Mouse (Mus musculus): Measurements from ENCODE around the gene Cpd. TPM values are rescaled to one million over a fixed set of nuclear protein-coding genes. Genes with fewer than 3 reads are reported as not detected.

Cpd gene
- polyA plus RNA-seq, 1 experiment from 2014 or later, result 10.3 TPM

- Histone ChIP-seq H3K4me3 (no peak overlapping the region), H3K27me3 (no peaks in the 10 kb centered on the region), H3K27ac (no peak overlapping the region), H3K9ac (no peak overlapping the region), H3K4me1 (no peaks in the 10 kb centered on the region), H3K4me2 (replicated peaks) (no peak overlapping the region), H3K9me3 (no peaks in the 10 kb centered on the region), H3K36me3 (no peaks in the 10 kb centered on the region)
- WGBS, result 71% methylated on average over 11 of the region's 11 CpGs
- no peak for ATAC-seq (ENCODE audit: low FRiP score, low read depth)
Measured at GRCm38 (mm10) chr11:76872556-76873234, 25.9 kb upstream of the Cpd start.

- H3K9ac ChIP-seq, result no peak overlapping the region
- H3K27ac ChIP-seq, result no peak overlapping the region
- no peaks in the 10 kb centered on the region for H3K36me3 ChIP-seq
- no peak overlapping the region for H3K4me2 ChIP-seq (replicated peaks)
- no peak overlapping the region for H3K4me3 ChIP-seq
- no peaks in the 10 kb centered on the region for H3K4me1 ChIP-seq
- 95% methylated on average over 3 of the region's 3 CpGs for WGBS
- no peaks in the 10 kb centered on the region for H3K27me3 ChIP-seq
- no peaks in the 10 kb centered on the region for H3K9me3 ChIP-seq
- no peak for ATAC-seq (ENCODE audit: low FRiP score, low read depth)
Measured at GRCm38 (mm10) chr11:76861185-76861584, 14.4 kb upstream of the Cpd start.

GRCm38 (mm10) chr11:76859261-76859660 is 12.4 kb upstream of the Cpd start:
- no peaks in the 10 kb centered on the region for H3K36me3 ChIP-seq
- H3K9me3 ChIP-seq, result no peaks in the 10 kb centered on the region
- no peak overlapping the region for H3K9ac ChIP-seq
- ATAC-seq (ENCODE audit: low FRiP score, low read depth), result no peak
- 67% methylated on average over 5 of the region's 5 CpGs for WGBS
- H3K4me1 ChIP-seq, result no peaks in the 10 kb centered on the region
- no peak overlapping the region for H3K27ac ChIP-seq
- no peak overlapping the region for H3K4me2 ChIP-seq (replicated peaks)
- H3K27me3 ChIP-seq, result no peaks in the 10 kb centered on the region
- H3K4me3 ChIP-seq, result no peak overlapping the region

GRCm38 (mm10) chr11:76858781-76859180 is 12.0 kb upstream of the Cpd start:
- H3K27ac ChIP-seq, result no peak overlapping the region
- no peak overlapping the region for H3K9ac ChIP-seq

DNA sequence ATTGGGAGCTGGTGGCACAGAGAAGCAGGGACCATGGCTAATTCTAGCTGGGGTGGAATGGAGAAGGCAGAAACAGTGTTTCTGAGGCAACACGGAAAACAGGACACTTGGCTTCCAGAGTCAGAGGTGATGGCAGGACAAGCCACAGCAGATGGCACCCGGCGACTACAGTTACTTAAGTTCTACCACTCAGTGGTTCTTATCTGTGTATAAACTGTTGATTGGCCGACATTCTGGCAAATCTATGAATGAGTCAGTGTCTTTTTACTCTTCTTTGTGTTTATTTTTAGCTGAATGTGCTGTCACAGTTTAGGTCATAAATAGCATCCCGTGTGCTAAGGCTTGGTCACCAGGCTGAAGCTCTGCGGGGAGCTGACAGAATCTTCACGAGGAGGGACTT is 10.3 kb upstream of the Cpd start:
- 87% methylated on average over 7 of the region's 7 CpGs for WGBS
- H3K4me2 ChIP-seq (replicated peaks), result no peak overlapping the region
- H3K4me1 ChIP-seq, result no peaks in the 10 kb centered on the region
- H3K27ac ChIP-seq, result no peak overlapping the region
- H3K36me3 ChIP-seq, result no peaks in the 10 kb centered on the region
- H3K27me3 ChIP-seq, result no peaks in the 10 kb centered on the region
- no peak overlapping the region for H3K4me3 ChIP-seq
- H3K9ac ChIP-seq, result no peak overlapping the region
- no peak for ATAC-seq (ENCODE audit: low FRiP score, low read depth)
- H3K9me3 ChIP-seq, result no peaks in the 10 kb centered on the region

More at GRCm38 (mm10) chr11:76858781-76859180, 12.0 kb upstream of the Cpd start:
- H3K36me3 ChIP-seq, result no peaks in the 10 kb centered on the region
- no peak overlapping the region for H3K4me2 ChIP-seq (replicated peaks)
- H3K9me3 ChIP-seq, result no peaks in the 10 kb centered on the region
- WGBS, result 69% methylated on average over 5 of the region's 5 CpGs
- no peak for ATAC-seq (ENCODE audit: low FRiP score, low read depth)
- no peak overlapping the region for H3K4me3 ChIP-seq
- no peaks in the 10 kb centered on the region for H3K4me1 ChIP-seq
- H3K27me3 ChIP-seq, result no peaks in the 10 kb centered on the region

DNA sequence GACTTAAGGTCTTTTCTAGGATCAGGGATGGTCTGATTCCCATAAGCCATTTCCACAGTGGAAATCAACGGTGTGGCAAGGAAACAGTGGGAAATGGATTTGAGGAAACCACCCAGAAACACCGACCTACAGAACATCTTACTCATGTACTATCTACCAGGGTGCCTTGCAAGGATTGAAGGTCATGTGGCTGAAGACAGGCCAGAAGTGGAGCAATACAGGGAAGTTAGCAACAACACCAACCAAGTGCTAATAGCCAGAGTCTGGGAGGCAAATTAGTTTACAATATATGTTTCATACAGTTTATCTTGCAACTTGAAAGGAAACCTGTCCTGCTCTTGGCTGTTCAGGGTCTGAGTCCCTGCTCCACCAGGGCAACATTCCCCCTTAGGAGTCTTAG is 9.8 kb upstream of the Cpd start:
- H3K4me2 ChIP-seq (replicated peaks), result no peak overlapping the region
- no peak overlapping the region for H3K9ac ChIP-seq
- no peaks in the 10 kb centered on the region for H3K36me3 ChIP-seq
- H3K4me1 ChIP-seq, result no peaks in the 10 kb centered on the region
- no peaks in the 10 kb centered on the region for H3K9me3 ChIP-seq
- no peaks in the 10 kb centered on the region for H3K27me3 ChIP-seq
- WGBS, result 89% methylated on average over 2 of the region's 2 CpGs
- no peak overlapping the region for H3K27ac ChIP-seq
- no peak for ATAC-seq (ENCODE audit: low FRiP score, low read depth)
- no peak overlapping the region for H3K4me3 ChIP-seq

DNA sequence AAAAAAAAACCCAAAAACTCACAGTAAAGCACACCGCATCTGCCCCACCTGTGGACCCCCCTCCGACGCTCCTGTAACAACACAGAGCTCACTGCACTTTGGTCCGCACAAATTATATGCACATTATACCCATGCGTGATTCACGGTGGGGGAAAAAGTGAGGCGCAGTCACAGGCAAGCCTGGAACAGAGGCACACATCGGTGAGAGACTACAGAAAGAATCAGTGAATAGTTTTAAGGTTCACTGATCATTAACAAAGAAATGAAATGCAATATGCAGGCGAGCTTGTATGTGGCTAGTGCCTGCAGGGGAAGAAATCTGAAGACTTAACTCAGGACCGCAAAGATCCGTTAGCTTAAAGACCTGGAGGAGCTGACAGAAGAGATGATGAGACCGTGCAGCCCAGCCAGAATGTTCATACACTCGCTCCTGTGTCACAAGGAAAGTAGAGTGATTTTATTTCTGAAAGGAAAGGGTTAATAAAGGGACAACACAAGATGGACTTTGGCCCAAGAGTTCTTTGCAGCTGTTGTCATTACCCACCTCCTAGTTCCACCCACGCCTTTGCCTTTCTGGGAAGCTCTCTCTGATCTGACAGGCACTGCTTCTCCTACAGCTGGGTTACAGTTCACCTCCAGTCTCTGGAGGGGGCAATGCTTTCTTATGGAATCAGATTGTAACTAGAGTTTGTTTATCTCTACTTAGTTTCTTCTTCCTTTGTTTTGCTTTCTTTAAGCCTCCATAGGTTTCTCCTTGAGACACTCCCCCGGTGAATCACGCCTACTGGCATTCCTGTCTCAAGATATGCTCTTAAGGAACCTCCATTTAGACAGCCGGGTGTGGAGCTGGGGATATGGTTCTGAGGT is 7.9 kb upstream of the Cpd start:
- Histone ChIP-seq H3K4me2 (replicated peaks) (no peak overlapping the region), H3K9ac (no peak overlapping the region), H3K27ac (no peak overlapping the region), H3K4me3 (no peak overlapping the region), H3K27me3 (no peaks in the 10 kb centered on the region), H3K36me3 (no peaks in the 10 kb centered on the region), H3K4me1 (no peaks in the 10 kb centered on the region), H3K9me3 (peaks cover 4% of the 10 kb centered on the region; the same call in 1 of the 2 replicates)
- WGBS, result 78% methylated on average over 17 of the region's 17 CpGs
- ATAC-seq (ENCODE audit: low FRiP score, low read depth), result no peak

DNA sequence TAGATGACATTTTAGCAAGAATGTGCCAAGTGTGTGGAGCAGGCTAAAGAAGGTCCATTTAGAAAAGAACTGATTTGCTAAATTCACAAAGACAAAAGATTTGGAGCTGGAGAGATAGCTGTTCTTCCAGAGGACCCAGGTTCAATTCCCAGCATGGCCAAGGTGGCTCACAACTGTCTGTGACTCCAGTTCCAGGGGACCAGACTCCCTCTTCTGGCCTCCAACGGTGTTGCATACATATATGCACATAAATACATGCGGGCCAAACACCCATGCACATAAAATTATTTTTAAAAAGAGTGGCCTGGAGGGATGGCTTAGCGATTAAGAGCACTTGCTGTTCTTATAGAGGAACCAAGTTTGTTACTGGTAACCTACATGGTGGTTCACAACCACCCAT is 4.7 kb upstream of the Cpd start:
- Histone ChIP-seq H3K9ac (no peak overlapping the region), H3K36me3 (no peaks in the 10 kb centered on the region), H3K4me3 (no peak overlapping the region), H3K4me2 (replicated peaks) (no peak overlapping the region), H3K27me3 (no peaks in the 10 kb centered on the region), H3K4me1 (no peaks in the 10 kb centered on the region), H3K27ac (no peak overlapping the region), H3K9me3 (peaks cover 4% of the 10 kb centered on the region; the same call in 1 of the 2 replicates)
- 74% methylated on average over 3 of the region's 3 CpGs for whole genome bisulfite sequencing
- no peak for ATAC-seq (ENCODE audit: low FRiP score, low read depth)

GRCm38 (mm10) chr11:76849596-76849995 is 2.8 kb upstream of the Cpd start:
- 42% methylated on average over 2 of the region's 2 CpGs for WGBS
- no peak overlapping the region for H3K9ac ChIP-seq
- H3K27ac ChIP-seq, result no peak overlapping the region
- ATAC-seq (ENCODE audit: low FRiP score, low read depth), result no peak
- H3K36me3 ChIP-seq, result no peaks in the 10 kb centered on the region
- no peaks in the 10 kb centered on the region for H3K27me3 ChIP-seq
- H3K4me3 ChIP-seq, result no peak overlapping the region
- peaks cover 14% of the 10 kb centered on the region for H3K4me1 ChIP-seq
- H3K9me3 ChIP-seq, result peaks cover 4% of the 10 kb centered on the region; the same call in 1 of the 2 replicates
- H3K4me2 ChIP-seq (replicated peaks), result no peak overlapping the region

DNA sequence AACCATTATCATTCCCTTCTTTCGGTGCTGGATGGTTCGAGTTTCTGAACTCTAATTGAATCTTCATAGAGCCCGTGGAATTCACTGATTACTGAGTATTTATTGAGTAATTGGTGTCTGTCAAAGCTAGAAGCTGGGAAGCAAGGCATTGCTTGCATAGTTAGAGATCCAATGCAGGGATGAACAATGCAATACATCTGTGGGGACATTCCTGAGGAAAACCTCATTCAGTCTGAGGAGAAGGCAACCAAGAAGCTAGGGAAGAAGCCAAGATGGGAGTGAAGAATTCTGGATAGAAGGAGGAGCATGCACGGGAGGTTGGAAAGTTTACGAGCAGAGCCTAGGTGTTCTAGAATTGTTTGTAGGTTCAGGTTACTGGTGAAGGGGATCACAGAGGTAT is 1.3 kb upstream of the Cpd start:
- H3K4me2 ChIP-seq (replicated peaks), result no peak overlapping the region
- WGBS, result 83% methylated on average over 5 of the region's 5 CpGs
- no peak for ATAC-seq (ENCODE audit: low FRiP score, low read depth)

GRCm38 (mm10) chr11:76847354-76847753 is 536 bp upstream of the Cpd start:
- H3K4me2 ChIP-seq (replicated peaks), result peak overlapping the region; percentile 99

More for the DNA sequence above, 1.3 kb upstream of the Cpd start:
- H3K36me3 ChIP-seq, result no peaks in the 10 kb centered on the region
- H3K27me3 ChIP-seq, result no peaks in the 10 kb centered on the region
- peaks cover 4% of the 10 kb centered on the region; the same call in 1 of the 2 replicates for H3K9me3 ChIP-seq
- no peak overlapping the region for H3K9ac ChIP-seq
- H3K4me3 ChIP-seq, result no peak overlapping the region
- no peak overlapping the region for H3K27ac ChIP-seq
- peaks cover 24% of the 10 kb centered on the region for H3K4me1 ChIP-seq

More at GRCm38 (mm10) chr11:76847354-76847753, 536 bp upstream of the Cpd start:
- Histone ChIP-seq H3K36me3 (no peaks in the 10 kb centered on the region), H3K27me3 (no peaks in the 10 kb centered on the region), H3K4me3 (peak overlapping the region; percentile 90), H3K27ac (no peak overlapping the region), H3K9me3 (peaks cover 4% of the 10 kb centered on the region; the same call in 1 of the 2 replicates), H3K9ac (peak overlapping the region; percentile 93), H3K4me1 (peaks cover 28% of the 10 kb centered on the region)
- 27% methylated on average over 8 of the region's 8 CpGs for WGBS
- no peak for ATAC-seq (ENCODE audit: low FRiP score, low read depth)

Measured in limb, embryonic 13.5 days (tissue).